8 mouse cellular contexts compared by ENCODE assay signal in genomic region chr3:27371725-27372650, GRCm38 (mm10). TPM values are rescaled to one million over a fixed set of nuclear protein-coding genes. Genes with fewer than 3 reads are reported as not detected.
A peak's percentile ranks its signal among the peaks of the same experiment; 100 is the strongest.
DNase-seq lines count a peak whose midpoint lies in the region; ATAC-seq lines count a peak whose summit lies in the region.

No protein-coding gene starts in this region.

- peaks cover 51% of the 10 kb centered on the region for H3K27me3 ChIP-seq in kidney, embryonic 14.5 days (ENCODE audit: control insufficient read depth, insufficient read depth, low read length)
- H3K27me3 ChIP-seq in hindbrain, embryonic 12.5 days, result peaks cover 55% of the 10 kb centered on the region
- H3K27me3 ChIP-seq in neural tube, embryonic 11.5 days (ENCODE audit: control insufficient read depth, insufficient read depth, low read length), result peaks cover 35% of the 10 kb centered on the region

- H3K27ac ChIP-seq in kidney, embryonic 14.5 days (ENCODE audit: low read depth, low read length), result no peak overlapping the region
- no peak overlapping the region for H3K27ac ChIP-seq in hindbrain, embryonic 12.5 days
- H3K27ac ChIP-seq in neural tube, embryonic 11.5 days (ENCODE audit: low read depth, low read length), result no peak overlapping the region

- intact Hi-C loops in gastrocnemius, postnatal 14 days (cut with DNase I; ENCODE audit: low total_unique reads), result no loop called here

- peaks cover 5% of the 10 kb centered on the region; the same call in 1 of the 2 replicates for H3K4me1 ChIP-seq in kidney, embryonic 14.5 days (ENCODE audit: control insufficient read depth, insufficient read depth, low read length)
- peaks cover 14% of the 10 kb centered on the region for H3K4me1 ChIP-seq in hindbrain, embryonic 12.5 days
- H3K4me1 ChIP-seq in neural tube, embryonic 11.5 days (ENCODE audit: control insufficient read depth, insufficient read depth, low read length), result 0 out of 2 replicates have a peak, but pooled peaks cover 2% of the 10 kb centered on the region

- WGBS in kidney, embryonic 14.5 days, result 2% methylated on average over 77 of the region's 77 CpGs
- under 1% methylated on average over 74 of the region's 77 CpGs for WGBS in hindbrain, embryonic 12.5 days
- 1% methylated on average over 67 of the region's 77 CpGs for WGBS in neural tube, embryonic 11.5 days

- H3K36me3 ChIP-seq in kidney, embryonic 14.5 days (ENCODE audit: control insufficient read depth, insufficient read depth, low read length), result no peaks in the 10 kb centered on the region
- H3K36me3 ChIP-seq in hindbrain, embryonic 12.5 days, result no peaks in the 10 kb centered on the region
- no peaks in the 10 kb centered on the region for H3K36me3 ChIP-seq in neural tube, embryonic 11.5 days (ENCODE audit: control insufficient read depth, insufficient read depth, low read length)

- H3K9me3 ChIP-seq in kidney, embryonic 14.5 days (ENCODE audit: control insufficient read depth, low read length), result no peaks in the 10 kb centered on the region
- H3K9me3 ChIP-seq in hindbrain, embryonic 12.5 days (replicated peaks), result no peaks in the 10 kb centered on the region
- H3K9me3 ChIP-seq in neural tube, embryonic 11.5 days (ENCODE audit: control insufficient read depth, low read length), result no peaks in the 10 kb centered on the region

- peak overlapping the region; percentile 41 for H3K4me2 ChIP-seq in kidney, embryonic 14.5 days (replicated peaks; ENCODE audit: low read depth, low read length)
- peak overlapping the region; percentile 84 for H3K4me2 ChIP-seq in hindbrain, embryonic 12.5 days (replicated peaks)
- peak overlapping the region; percentile 49 for H3K4me2 ChIP-seq in neural tube, embryonic 11.5 days (ENCODE audit: low read depth)

- ATAC-seq in kidney, embryonic 14.5 days (ENCODE audit: low FRiP score, low TSS enrichment), result no peak
- peak; percentile 52; the same call in 1 of the 2 replicates for ATAC-seq in common myeloid progenitor, adult 5-6 weeks (replicated peaks; ENCODE audit: low read depth, poor library complexity, severe bottlenecking)
- peak; percentile 53 for ATAC-seq in hindbrain, embryonic 12.5 days (ENCODE audit: low FRiP score)
- ATAC-seq in neural tube, embryonic 11.5 days (ENCODE audit: insufficient read depth, low FRiP score, low TSS enrichment), result peak; percentile 55; the same call in 1 of the 2 replicates
- ATAC-seq in inflammation-experienced regulatory T-cells, adult 6 months, result no peak

- peak overlapping the region; percentile 27 for H3K4me3 ChIP-seq in kidney, embryonic 14.5 days (ENCODE audit: low read length)
- H3K4me3 ChIP-seq in hindbrain, embryonic 12.5 days, result peak overlapping the region; percentile 41
- peak overlapping the region; percentile 24 for H3K4me3 ChIP-seq in neural tube, embryonic 11.5 days (ENCODE audit: low read depth, low read length)

- no peak overlapping the region for H3K9ac ChIP-seq in kidney, embryonic 14.5 days (ENCODE audit: low read depth, low read length)
- peak overlapping the region; percentile 41; the same call in 1 of the 2 replicates for H3K9ac ChIP-seq in hindbrain, embryonic 12.5 days
- no peak overlapping the region for H3K9ac ChIP-seq in neural tube, embryonic 11.5 days (ENCODE audit: low read length)

- no peak for DNase-seq in kidney, postnatal 14 days
- DNase-seq in neural tube, embryonic 11.5 days (ENCODE audit: low spot score), result peak; percentile 50
- DNase-seq in layer of hippocampus, adult 18-20 months (ENCODE audit: low spot score in 2 of 2), result no peak
- DNase-seq in gastrocnemius, postnatal 14 days, result no peak

RNA-seq across cellular contexts. Expression of gene Ghsr, which starts 0.8 kb away (rescaled TPM):
- polyA plus RNA-seq in kidney, embryonic 14.5 days (2014; fragmentation: Nextera tagmentation; extraction: Ambion mirVana), result 0.05 TPM in 1 of 2 replicates, not detected in the other
- total RNA-seq in common myeloid progenitor, adult 5-6 weeks (2017), result not detected in 2 replicates
- 0.23 and 0.54 TPM in 2 replicates for polyA plus RNA-seq in hindbrain, embryonic 12.5 days (2016; fragmentation: Nextera tagmentation; extraction: Ambion mirVana)
- polyA plus RNA-seq in neural tube, embryonic 11.5 days (2014; fragmentation: Nextera tagmentation; extraction: Ambion mirVana), result 0.11 and 0.12 TPM in 2 replicates
- polyA plus RNA-seq in inflammation-experienced regulatory T-cells, adult 6 months (2017; shearing (Covaris generic)), result not detected
- 1 to 10 TPM; 1.4 to 1.7 TPM for total RNA-seq in layer of hippocampus, adult 18-20 months (2021)
- not detected for total RNA-seq in gastrocnemius, postnatal 14 days (2021)

RNA-seq across cellular contexts. Expression of gene Tnfsf10, which starts 55.2 kb away (rescaled TPM):
- 0.10 and 0.38 TPM in 2 replicates for polyA plus RNA-seq in kidney, embryonic 14.5 days (2014; fragmentation: Nextera tagmentation; extraction: Ambion mirVana)
- total RNA-seq in common myeloid progenitor, adult 5-6 weeks (2017), result 10.2 and 13.8 TPM in 2 replicates
- not detected in 2 replicates for polyA plus RNA-seq in hindbrain, embryonic 12.5 days (2016; fragmentation: Nextera tagmentation; extraction: Ambion mirVana)
- polyA plus RNA-seq in neural tube, embryonic 11.5 days (2014; fragmentation: Nextera tagmentation; extraction: Ambion mirVana), result not detected in 2 replicates
- 10 to 100 TPM; 17.7 to 30.1 (median 22.4) TPM for polyA plus RNA-seq in inflammation-experienced regulatory T-cells, adult 6 months (2017; shearing (Covaris generic))
- under 1 TPM; 0.63 to 0.72 TPM for total RNA-seq in layer of hippocampus, adult 18-20 months (2021)
- total RNA-seq in gastrocnemius, postnatal 14 days (2021), result 1 to 10 TPM; 5.1 to 7.6 TPM

Comparison
In these comparisons a context has a peak if more than half of its experiments do, and no peak if none do; other contexts are left out.
1. ATAC-seq: peak in common myeloid progenitor, adult 5-6 weeks (single experiment), hindbrain, embryonic 12.5 days (single experiment) and neural tube, embryonic 11.5 days (single experiment); none in kidney, embryonic 14.5 days (single experiment) and inflammation-experienced regulatory T-cells, adult 6 months (single experiment).
2. RNA of gene Tnfsf10, which starts 55.2 kb away (polyA plus RNA-seq): 17.7 to 30.1 TPM in inflammation-experienced regulatory T-cells, adult 6 months; 0.10 to 0.38 TPM in kidney, embryonic 14.5 days, not detected in hindbrain, embryonic 12.5 days and not detected in neural tube, embryonic 11.5 days; every median in the first group is over 10 times any median in the second.
3. Peak in every context shown above with its lines, with median percentiles within 50 percentile points of each other: H3K4me2 ChIP-seq and H3K4me3 ChIP-seq.